Mouse (Mus musculus): ENCODE data around the gene Myl6b. TPM values are rescaled to one million over a fixed set of nuclear protein-coding genes. Genes with fewer than 3 reads are reported as not detected.

Gene Myl6b
- polyA plus RNA-seq, 1 experiment from 2014 or later = 2.0 TPM

DNA sequence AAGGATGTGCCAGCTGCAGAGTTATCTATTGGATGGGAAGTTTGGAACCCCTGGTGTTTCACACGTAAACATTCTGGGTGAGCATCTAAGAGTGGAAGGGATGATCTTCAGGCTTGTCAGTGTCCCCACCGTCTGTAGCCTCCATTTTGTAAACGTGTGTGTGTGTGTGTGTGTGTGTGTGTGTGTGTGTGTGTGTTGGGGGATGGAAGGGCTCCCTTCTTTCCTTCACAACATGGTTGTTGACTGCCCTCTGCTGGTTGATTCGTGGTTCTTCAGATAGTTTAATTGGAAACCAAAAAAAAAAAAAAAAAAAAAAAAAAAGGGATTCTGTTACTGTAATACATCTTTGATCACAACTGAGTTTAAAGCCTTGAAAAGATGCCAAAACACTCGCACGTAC is 43.2 kb downstream of the Myl6b start:
- H3K27ac ChIP-seq (ENCODE audit: low read length) = no peak overlapping the region
- no peaks in the 10 kb centered on the region for H3K27me3 ChIP-seq (ENCODE audit: control insufficient read depth, insufficient read depth, low read depth, low read length)
- H3K4me1 ChIP-seq (ENCODE audit: control insufficient read depth, low read depth, low read length) = peaks cover 12% of the 10 kb centered on the region
- 5% methylated on average over 6 of the region's 6 CpGs for WGBS (ENCODE audit: insufficient replicate concordance)
- no peak overlapping the region for H3K4me3 ChIP-seq (ENCODE audit: low read depth, low read length)
- H3K9me3 ChIP-seq (replicated peaks; ENCODE audit: control insufficient read depth, low read length) = no peaks in the 10 kb centered on the region
- H3K9ac ChIP-seq (ENCODE audit: low read depth, low read length) = no peak overlapping the region; the same call in 1 of the 2 replicates
- ATAC-seq (ENCODE audit: low read depth) = no peak
- H3K36me3 ChIP-seq (ENCODE audit: control insufficient read depth, insufficient read depth) = no peaks in the 10 kb centered on the region
- no peak overlapping the region; the same call in 1 of the 2 replicates for H3K4me2 ChIP-seq (ENCODE audit: low read depth, low read length)

GRCm38 (mm10) chr10:128454471-128454870 is 44.0 kb downstream of the Myl6b start:
- no peak for ATAC-seq (ENCODE audit: low read depth)
- 67% methylated on average over 3 of the region's 3 CpGs for WGBS (ENCODE audit: insufficient replicate concordance)
- H3K27me3 ChIP-seq (ENCODE audit: control insufficient read depth, insufficient read depth, low read depth, low read length) = no peaks in the 10 kb centered on the region

DNA sequence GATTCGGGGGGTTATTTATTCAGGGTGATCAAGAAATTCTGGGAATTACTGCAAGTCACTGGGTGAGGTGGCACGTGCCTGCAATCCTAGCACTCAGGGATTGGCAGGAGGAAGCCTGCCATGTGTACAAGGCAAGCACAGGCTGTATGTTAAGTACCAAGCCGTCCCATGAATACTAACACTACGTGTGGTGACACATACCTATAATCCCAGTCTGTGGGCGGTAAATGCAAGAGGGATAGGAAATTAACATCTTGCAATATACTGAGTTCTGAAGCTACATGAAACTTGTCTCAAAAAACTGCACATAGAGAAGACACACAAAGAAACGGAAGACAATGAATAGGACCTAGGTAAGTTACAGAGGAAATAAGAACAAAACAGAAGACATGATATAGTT is 47.5 kb downstream of the Myl6b start:
- Histone ChIP-seq H3K27ac (ENCODE audit: low read length) (no peak overlapping the region), H3K9me3 (replicated peaks; ENCODE audit: control insufficient read depth, low read length) (no peaks in the 10 kb centered on the region), H3K36me3 (ENCODE audit: control insufficient read depth, insufficient read depth) (no peaks in the 10 kb centered on the region), H3K27me3 (ENCODE audit: control insufficient read depth, insufficient read depth, low read depth, low read length) (no peaks in the 10 kb centered on the region), H3K4me3 (ENCODE audit: low read depth, low read length) (no peak overlapping the region), H3K4me2 (ENCODE audit: low read depth, low read length) (no peak overlapping the region), H3K9ac (ENCODE audit: low read depth, low read length) (no peak overlapping the region), H3K4me1 (ENCODE audit: control insufficient read depth, low read depth, low read length) (peaks cover 4% of the 10 kb centered on the region; the same call in 1 of the 2 replicates)
- WGBS (ENCODE audit: insufficient replicate concordance) = 68% methylated on average over 6 of the region's 6 CpGs
- ATAC-seq (ENCODE audit: low read depth) = no peak

More at GRCm38 (mm10) chr10:128454471-128454870, 44.0 kb downstream of the Myl6b start:
- H3K36me3 ChIP-seq (ENCODE audit: control insufficient read depth, insufficient read depth) = no peaks in the 10 kb centered on the region
- H3K4me3 ChIP-seq (ENCODE audit: low read depth, low read length) = no peak overlapping the region
- no peak overlapping the region for H3K27ac ChIP-seq (ENCODE audit: low read length)
- H3K4me2 ChIP-seq (ENCODE audit: low read depth, low read length) = no peak overlapping the region
- H3K9ac ChIP-seq (ENCODE audit: low read depth, low read length) = no peak overlapping the region
- peaks cover 9% of the 10 kb centered on the region; the same call in 1 of the 2 replicates for H3K4me1 ChIP-seq (ENCODE audit: control insufficient read depth, low read depth, low read length)
- H3K9me3 ChIP-seq (replicated peaks; ENCODE audit: control insufficient read depth, low read length) = no peaks in the 10 kb centered on the region

GRCm38 (mm10) chr10:128445407-128445806 is 53.1 kb downstream of the Myl6b start:
- Histone ChIP-seq H3K4me2 (ENCODE audit: low read depth, low read length) (no peak overlapping the region), H3K4me1 (ENCODE audit: control insufficient read depth, low read depth, low read length) (no peaks in the 10 kb centered on the region), H3K27ac (ENCODE audit: low read length) (no peak overlapping the region), H3K9me3 (replicated peaks; ENCODE audit: control insufficient read depth, low read length) (no peaks in the 10 kb centered on the region), H3K27me3 (ENCODE audit: control insufficient read depth, insufficient read depth, low read depth, low read length) (no peaks in the 10 kb centered on the region), H3K4me3 (ENCODE audit: low read depth, low read length) (no peak overlapping the region), H3K9ac (ENCODE audit: low read depth, low read length) (no peak overlapping the region), H3K36me3 (ENCODE audit: control insufficient read depth, insufficient read depth) (no peaks in the 10 kb centered on the region)
- WGBS (ENCODE audit: insufficient replicate concordance) = 31% methylated on average over 4 of the region's 4 CpGs
- ATAC-seq (ENCODE audit: low read depth) = no peak

- no peak for ATAC-seq (ENCODE audit: low read depth)
Observed at GRCm38 (mm10) chr10:128444354-128444753, 54.1 kb downstream of the Myl6b start.

More at GRCm38 (mm10) chr10:128444354-128444753, 54.1 kb downstream of the Myl6b start:
- Histone ChIP-seq H3K27me3 (ENCODE audit: control insufficient read depth, insufficient read depth, low read depth, low read length) (no peaks in the 10 kb centered on the region), H3K36me3 (ENCODE audit: control insufficient read depth, insufficient read depth) (no peaks in the 10 kb centered on the region), H3K4me2 (ENCODE audit: low read depth, low read length) (no peak overlapping the region), H3K4me3 (ENCODE audit: low read depth, low read length) (no peak overlapping the region), H3K27ac (ENCODE audit: low read length) (no peak overlapping the region), H3K4me1 (ENCODE audit: control insufficient read depth, low read depth, low read length) (no peaks in the 10 kb centered on the region), H3K9ac (ENCODE audit: low read depth, low read length) (no peak overlapping the region), H3K9me3 (replicated peaks; ENCODE audit: control insufficient read depth, low read length) (no peaks in the 10 kb centered on the region)
- 61% methylated on average over 6 of the region's 6 CpGs for WGBS (ENCODE audit: insufficient replicate concordance)

Small RNA genes within 50 kb of the gene (microRNA-seq; reads per million reads assigned to microRNA genes)
- gene Mir6916 (not detected), gene Mir8105 (not detected)

Other genes starting within 250 kb of the Myl6b start
- gene Apon, start 244.6 kb downstream of the Myl6b start, polyA plus RNA-seq (2015; fragmentation: Nextera tagmentation; extraction: Ambion mirVana) = 1.4 and 1.9 TPM in 2 replicates
- 212 and 253 TPM in 2 replicates for gene Apof, start 230.0 kb downstream of the Myl6b start, polyA plus RNA-seq (2015; fragmentation: Nextera tagmentation; extraction: Ambion mirVana)
- gene Stat2, start 228.1 kb downstream of the Myl6b start, polyA plus RNA-seq (2015; fragmentation: Nextera tagmentation; extraction: Ambion mirVana) = 7.8 and 9.5 TPM in 2 replicates
- 0.06 and 0.12 TPM in 2 replicates for gene Il23a, start 199.9 kb downstream of the Myl6b start, polyA plus RNA-seq (2015; fragmentation: Nextera tagmentation; extraction: Ambion mirVana)
- 13.2 and 14.8 TPM in 2 replicates for gene Pan2, start 195.3 kb downstream of the Myl6b start, polyA plus RNA-seq (2015; fragmentation: Nextera tagmentation; extraction: Ambion mirVana)
- 86.6 and 92.8 TPM in 2 replicates for gene Cnpy2, start 176.2 kb downstream of the Myl6b start, polyA plus RNA-seq (2015; fragmentation: Nextera tagmentation; extraction: Ambion mirVana)
- 102 and 107 TPM in 2 replicates for gene Cs, start 161.0 kb downstream of the Myl6b start, polyA plus RNA-seq (2015; fragmentation: Nextera tagmentation; extraction: Ambion mirVana)
- 0.65 and 0.96 TPM in 2 replicates for gene Coq10a, start 129.7 kb downstream of the Myl6b start, polyA plus RNA-seq (2015; fragmentation: Nextera tagmentation; extraction: Ambion mirVana)
- gene Ankrd52, start 121.6 kb downstream of the Myl6b start, polyA plus RNA-seq (2015; fragmentation: Nextera tagmentation; extraction: Ambion mirVana) = 4.0 and 4.3 TPM in 2 replicates
- gene Slc39a5, start 97.5 kb downstream of the Myl6b start, polyA plus RNA-seq (2015; fragmentation: Nextera tagmentation; extraction: Ambion mirVana) = 76.8 and 88.2 TPM in 2 replicates
- 31.6 and 31.7 TPM in 2 replicates for gene Nabp2, start 87.2 kb downstream of the Myl6b start, polyA plus RNA-seq (2015; fragmentation: Nextera tagmentation; extraction: Ambion mirVana)
- 8.3 and 8.5 TPM in 2 replicates for gene Rnf41, start 87.0 kb downstream of the Myl6b start, polyA plus RNA-seq (2015; fragmentation: Nextera tagmentation; extraction: Ambion mirVana)
- gene Smarcc2, start 39.4 kb downstream of the Myl6b start, polyA plus RNA-seq (2015; fragmentation: Nextera tagmentation; extraction: Ambion mirVana) = 20.3 and 22.6 TPM in 2 replicates
- 448 and 465 TPM in 2 replicates for gene Myl6, start 4.5 kb downstream of the Myl6b start, polyA plus RNA-seq (2015; fragmentation: Nextera tagmentation; extraction: Ambion mirVana)
- gene Esyt1, start 27.2 kb upstream of the Myl6b start, polyA plus RNA-seq (2015; fragmentation: Nextera tagmentation; extraction: Ambion mirVana) = 10.3 and 10.5 TPM in 2 replicates
- gene Zc3h10, start 49.1 kb upstream of the Myl6b start, polyA plus RNA-seq (2015; fragmentation: Nextera tagmentation; extraction: Ambion mirVana) = 4.9 and 5.7 TPM in 2 replicates
- gene Rpl41, start 50.6 kb upstream of the Myl6b start, polyA plus RNA-seq (2015; fragmentation: Nextera tagmentation; extraction: Ambion mirVana) = 2,106 and 2,245 TPM in 2 replicates
- 96.2 and 103 TPM in 2 replicates for gene Pa2g4, start 67.3 kb upstream of the Myl6b start, polyA plus RNA-seq (2015; fragmentation: Nextera tagmentation; extraction: Ambion mirVana)
- gene Erbb3, start 91.0 kb upstream of the Myl6b start, polyA plus RNA-seq (2015; fragmentation: Nextera tagmentation; extraction: Ambion mirVana) = 4.2 and 5.2 TPM in 2 replicates
- 301 and 353 TPM in 2 replicates for gene Rps26, start 128.1 kb upstream of the Myl6b start, polyA plus RNA-seq (2015; fragmentation: Nextera tagmentation; extraction: Ambion mirVana)
- 0.08 and 0.15 TPM in 2 replicates for gene Ikzf4, start 147.3 kb upstream of the Myl6b start, polyA plus RNA-seq (2015; fragmentation: Nextera tagmentation; extraction: Ambion mirVana)
- 12.5 and 12.9 TPM in 2 replicates for gene Suox, start 175.4 kb upstream of the Myl6b start, polyA plus RNA-seq (2015; fragmentation: Nextera tagmentation; extraction: Ambion mirVana)
- gene Rab5b, start 197.6 kb upstream of the Myl6b start, polyA plus RNA-seq (2015; fragmentation: Nextera tagmentation; extraction: Ambion mirVana) = 36.6 and 38.6 TPM in 2 replicates
- gene Pmel, start 205.5 kb upstream of the Myl6b start, polyA plus RNA-seq (2015; fragmentation: Nextera tagmentation; extraction: Ambion mirVana) = 0.43 and 0.59 TPM in 2 replicates
- gene Cdk2, start 206.3 kb upstream of the Myl6b start, polyA plus RNA-seq (2015; fragmentation: Nextera tagmentation; extraction: Ambion mirVana) = 50.8 and 53.8 TPM in 2 replicates
- 2.6 and 3.0 TPM in 2 replicates for gene Dgka, start 246.2 kb upstream of the Myl6b start, polyA plus RNA-seq (2015; fragmentation: Nextera tagmentation; extraction: Ambion mirVana)
- 11.9 and 13.5 TPM in 2 replicates for gene Pym1, start 249.2 kb upstream of the Myl6b start, polyA plus RNA-seq (2015; fragmentation: Nextera tagmentation; extraction: Ambion mirVana)

Measured in liver, embryonic 16.5 days (tissue).